ENCODE assay signal across 11 mouse cellular contexts in genomic region chr10:70039871-70040291, GRCm38 (mm10). TPM values are rescaled to one million over a fixed set of nuclear protein-coding genes. Genes with fewer than 3 reads are reported as not detected.
DNase-seq lines count a peak whose midpoint lies in the region; TF ChIP-seq lines count a peak whose summit lies in the region.
"Had no signal": no experiment of that assay in that cellular context is flagged by ENCODE, and none has a peak within 500 bp of the region (broad histone marks: within the 10 kb centered on the region; RNA-seq: fewer than 3 reads in every experiment).

No protein-coding gene starts in this region.

- WGBS in spleen, adult 2 months = 60% methylated on average over 17 of the region's 17 CpGs

- H3K27me3 ChIP-seq in spleen, adult 2 months (ENCODE audit: control insufficient read depth, insufficient read depth, low read length) = no peaks in the 10 kb centered on the region
- H3K27me3 ChIP-seq: forebrain, embryonic 13.5 days had no signal

- H3K4me3 ChIP-seq in spleen, adult 2 months (ENCODE audit: extremely low read depth, insufficient read depth, insufficient read length) = peak overlapping the region; percentile 10; the same call in 1 of the 2 replicates
- no peak overlapping the region for H3K4me3 ChIP-seq in left cerebral cortex, adult 2 months
- H3K4me3 ChIP-seq: forebrain, embryonic 13.5 days had no signal

- no peak for TF ChIP-seq POLR2A in spleen, adult 2 months (IDR thresholded peaks at IDR 0.05; ENCODE audit: low read depth, low read length)

- H3K4me1 ChIP-seq in spleen, adult 2 months (ENCODE audit: control insufficient read depth, insufficient read depth, insufficient read length) = peaks cover 6% of the 10 kb centered on the region
- H3K4me1 ChIP-seq: forebrain, embryonic 13.5 days had no signal

- TF ChIP-seq CTCF in spleen, adult 2 months (IDR thresholded peaks at IDR 0.05; ENCODE audit: extremely low read depth, insufficient read depth, insufficient read length, insufficient replicate concordance) = no peak
- TF ChIP-seq CTCF in left cerebral cortex, adult 2 months (IDR thresholded peaks at IDR 0.05) = no peak

- intact Hi-C loops in left cerebral cortex, adult 2 months (cut with DNase I) = no loop called here

- no peaks in the 10 kb centered on the region for H3K36me3 ChIP-seq in spleen, adult 2 months (ENCODE audit: control insufficient read depth, insufficient read depth, low read length)

- peak overlapping the region; percentile 75 for H3K27ac ChIP-seq in spleen, adult 2 months (ENCODE audit: insufficient read depth, low read length)
- H3K27ac ChIP-seq in left cerebral cortex, adult 2 months = no peak overlapping the region
- H3K27ac ChIP-seq: forebrain, embryonic 13.5 days; hindbrain, embryonic 14.5 days had no signal

- peak; percentile 30 to 66 for DNase-seq in urinary bladder, adult 18-20 months (ENCODE audit: low spot score in 2 of 2)
- DNase-seq in urinary bladder, postnatal 10 days (ENCODE audit: low spot score) = no peak
- DNase-seq in gastrocnemius, adult 8-10 months (ENCODE audit: low spot score in 2 of 2) = peak; percentile 33 to 59
- DNase-seq in spleen, adult 2 months (ENCODE audit: low read depth in 1 of 2, low spot score in 2 of 2) = peak; percentile 52 to 61
- DNase-seq in urinary bladder, postnatal 36 days (ENCODE audit: low spot score in 2 of 2) = peak; percentile 46 to 52
- DNase-seq in left cerebral cortex, adult 2 months (ENCODE audit: extremely low spot score in 1 of 2, low spot score in 2 of 2) = no peak
- no peak for DNase-seq in cerebellum, postnatal 4 days (ENCODE audit: low spot score in 2 of 2)
- DNase-seq in retina, postnatal 1 day = no peak
- DNase-seq: liver, postnatal 0 days had no signal

RNA-seq across cellular contexts. Expression of gene Ccdc6, which starts 57.0 kb away (rescaled TPM):
- total RNA-seq in gastrocnemius, adult 8-10 months (2022) = 100 to 1,000 TPM; 102 to 119 (median 108) TPM
- polyA plus RNA-seq in spleen, adult 2 months (2012; rRNA removed) = 17.7 and 22.3 TPM in 2 replicates
- 10 to 100 TPM; 51.1 to 64.8 TPM for total RNA-seq in left cerebral cortex, adult 2 months (2021)

Comparison
In these comparisons a context has a peak if more than half of its experiments do, and no peak if none do; other contexts are left out.
1. DNase-seq: peak in urinary bladder, adult 18-20 months (2 of 2), gastrocnemius, adult 8-10 months (2 of 2), spleen, adult 2 months (2 of 2) and urinary bladder, postnatal 36 days (2 of 2); none in urinary bladder, postnatal 10 days (single experiment), left cerebral cortex, adult 2 months (0 of 2), cerebellum, postnatal 4 days (0 of 2) and retina, postnatal 1 day (single experiment).